Mouse (Mus musculus): ENCODE data around the gene Fkbp9. TPM values are rescaled to one million over a fixed set of nuclear protein-coding genes. Genes with fewer than 3 reads are reported as not detected.

Fkbp9 gene
- polyA plus RNA-seq, 1 experiment from 2014 or later = 38.0 TPM

GRCm38 (mm10) chr6:56920222-56921092 lies 88.6 kb downstream of the Fkbp9 start:
- Histone ChIP-seq H3K27ac (ENCODE audit: low read depth, low read length) (no peak overlapping the region), H3K4me3 (ENCODE audit: low read depth, low read length) (no peak overlapping the region), H3K27me3 (replicated peaks; ENCODE audit: control insufficient read depth, insufficient read depth, low read length) (no peaks in the 10 kb centered on the region), H3K36me3 (ENCODE audit: control insufficient read depth, insufficient read depth) (no peaks in the 10 kb centered on the region), H3K4me2 (replicated peaks; ENCODE audit: low read depth) (peak overlapping the region; percentile 18; the same call in 1 of the 2 replicates), H3K9ac (ENCODE audit: low read depth, low read length) (no peak overlapping the region), H3K9me3 (ENCODE audit: control insufficient read depth) (no peaks in the 10 kb centered on the region), H3K4me1 (replicated peaks; ENCODE audit: control insufficient read depth, insufficient read depth, low read length) (peaks cover 4% of the 10 kb centered on the region; the same call in 1 of the 2 replicates)
- WGBS = 39% methylated on average over 12 of the region's 12 CpGs
- no peak for TF ChIP-seq CTCF (IDR thresholded peaks at IDR 0.05; ENCODE audit: low read depth)
- ATAC-seq = no peak

GRCm38 (mm10) chr6:56923331-56923725 lies 91.5 kb downstream of the Fkbp9 start:
- H3K27me3 ChIP-seq (replicated peaks; ENCODE audit: control insufficient read depth, insufficient read depth, low read length) = no peaks in the 10 kb centered on the region
- H3K9me3 ChIP-seq (ENCODE audit: control insufficient read depth) = no peaks in the 10 kb centered on the region
- H3K9ac ChIP-seq (ENCODE audit: low read depth, low read length) = peak overlapping the region; percentile 49
- H3K36me3 ChIP-seq (ENCODE audit: control insufficient read depth, insufficient read depth) = no peaks in the 10 kb centered on the region
- no peak for ATAC-seq
- under 1% methylated on average over 25 of the region's 25 CpGs for WGBS
- H3K4me3 ChIP-seq (ENCODE audit: low read depth, low read length) = peak overlapping the region; percentile 58
- TF ChIP-seq CTCF (IDR thresholded peaks at IDR 0.05; ENCODE audit: low read depth) = no peak
- H3K27ac ChIP-seq (ENCODE audit: low read depth, low read length) = peak overlapping the region; percentile 70
- H3K4me1 ChIP-seq (replicated peaks; ENCODE audit: control insufficient read depth, insufficient read depth, low read length) = peaks cover 4% of the 10 kb centered on the region; the same call in 1 of the 2 replicates
- peak overlapping the region; percentile 68 for H3K4me2 ChIP-seq (replicated peaks; ENCODE audit: low read depth)

- Histone ChIP-seq H3K9ac (ENCODE audit: low read depth, low read length) (peak within 1 kb of the TSS; percentile 49), H3K4me1 (replicated peaks; ENCODE audit: control insufficient read depth, insufficient read depth, low read length) (peaks cover 1% of the 10 kb centered on the region; the same call in 1 of the 2 replicates), H3K4me2 (replicated peaks; ENCODE audit: low read depth) (peak within 1 kb of the TSS; percentile 68), H3K9me3 (ENCODE audit: control insufficient read depth) (no peaks in the 10 kb centered on the region), H3K27ac (ENCODE audit: low read depth, low read length) (peak within 1 kb of the TSS; percentile 70), H3K27me3 (replicated peaks; ENCODE audit: control insufficient read depth, insufficient read depth, low read length) (no peaks in the 10 kb centered on the region), H3K36me3 (ENCODE audit: control insufficient read depth, insufficient read depth) (no peaks in the 10 kb centered on the region), H3K4me3 (ENCODE audit: low read depth, low read length) (peak within 1 kb of the TSS; percentile 58)
- peak; percentile 98 for ATAC-seq
- WGBS = 2% methylated on average over 64 of the region's 64 CpGs
- no peak for TF ChIP-seq CTCF (IDR thresholded peaks at IDR 0.05; ENCODE audit: low read depth)
Measured at GRCm38 (mm10) chr6:56923726-56924707, 92.2 kb downstream of the Fkbp9 start, which contains the start of the genes Nt5c3 and Vmn1r4. Gene Nt5c3 (minus strand): TSS chr6:56923932. Gene Vmn1r4 (plus strand): TSS chr6:56924015.

Other genes starting within 250 kb of the Fkbp9 start
- gene Lsm5, start 127.3 kb upstream of the Fkbp9 start, polyA plus RNA-seq (2015; fragmentation: Nextera tagmentation; extraction: Ambion mirVana) = 84.9 TPM in 2 replicates
- 9.6 and 11.8 TPM in 2 replicates for gene Avl9, start 117.2 kb upstream of the Fkbp9 start, polyA plus RNA-seq (2015; fragmentation: Nextera tagmentation; extraction: Ambion mirVana)
- gene Kbtbd2, start 34.2 kb upstream of the Fkbp9 start, polyA plus RNA-seq (2015; fragmentation: Nextera tagmentation; extraction: Ambion mirVana) = 8.1 TPM in 2 replicates
- 43.6 and 44.7 TPM in 2 replicates for gene Nt5c3, start 91.9 kb downstream of the Fkbp9 start, polyA plus RNA-seq (2015; fragmentation: Nextera tagmentation; extraction: Ambion mirVana)
- gene Vmn1r4, start 92.0 kb downstream of the Fkbp9 start, polyA plus RNA-seq (2015; fragmentation: Nextera tagmentation; extraction: Ambion mirVana) = 0.07 and 0.14 TPM in 2 replicates
- not detected in 2 replicates for gene Vmn1r5, start 138.2 kb downstream of the Fkbp9 start, polyA plus RNA-seq (2015; fragmentation: Nextera tagmentation; extraction: Ambion mirVana)
- gene Vmn1r6, start 165.2 kb downstream of the Fkbp9 start, polyA plus RNA-seq (2015; fragmentation: Nextera tagmentation; extraction: Ambion mirVana) = not detected in 2 replicates
- gene Vmn1r7, start 193.3 kb downstream of the Fkbp9 start, polyA plus RNA-seq (2015; fragmentation: Nextera tagmentation; extraction: Ambion mirVana) = not detected in 2 replicates
- not detected in 2 replicates for gene Vmn1r8, start 200.2 kb downstream of the Fkbp9 start, polyA plus RNA-seq (2015; fragmentation: Nextera tagmentation; extraction: Ambion mirVana)
- gene Vmn1r9, start 234.7 kb downstream of the Fkbp9 start, polyA plus RNA-seq (2015; fragmentation: Nextera tagmentation; extraction: Ambion mirVana) = not detected in 2 replicates

All from intestine, postnatal 0 days (tissue).